Mouse (Mus musculus): ENCODE results near the gene Lmo1. TPM values are rescaled to one million over a fixed set of nuclear protein-coding genes. Genes with fewer than 3 reads are reported as not detected.
A peak's percentile ranks its signal among the peaks of the same experiment; 100 is the strongest.

The Lmo1 gene
- polyA plus RNA-seq, 1 experiment from 2014 or later = 1.3 TPM

DNA sequence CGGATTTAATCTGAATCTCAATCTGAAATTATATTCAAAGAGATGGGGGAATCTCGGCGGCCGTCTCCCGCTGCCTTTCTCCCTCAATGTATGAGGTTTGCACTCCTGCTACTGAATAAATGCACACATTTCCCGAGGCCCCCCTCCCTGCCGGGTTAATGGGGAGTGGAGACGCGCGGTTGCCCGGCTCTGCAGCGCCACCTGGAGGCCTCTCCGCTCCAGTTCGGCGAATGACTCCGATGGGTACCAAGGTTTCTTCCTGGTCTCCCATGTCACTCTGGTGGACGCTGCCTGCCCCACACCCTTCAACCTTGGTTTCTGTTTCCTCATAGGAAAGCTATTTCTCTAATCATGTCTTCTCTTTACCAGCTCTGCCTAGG is 4.6 kb downstream of the Lmo1 start:
- peak overlapping the region; percentile 99 for H3K4me2 ChIP-seq
- H3K27me3 ChIP-seq (replicated peaks) = peaks cover 98% of the 10 kb centered on the region
- H3K36me3 ChIP-seq = no peaks in the 10 kb centered on the region
- ATAC-seq (ENCODE audit: extremely low read depth, insufficient number of reproducible peaks, low FRiP score, low TSS enrichment) = no peak
- peak overlapping the region; percentile 61 for H3K4me3 ChIP-seq
- H3K4me1 ChIP-seq = peaks cover 26% of the 10 kb centered on the region
- WGBS = under 1% methylated on average over 17 of the region's 17 CpGs
- no peaks in the 10 kb centered on the region for H3K9me3 ChIP-seq
- no peak overlapping the region for H3K27ac ChIP-seq (replicated peaks)
- no peak overlapping the region for H3K9ac ChIP-seq

GRCm38 (mm10) chr7:109169505-109170440 is 5.2 kb downstream of the Lmo1 start:
- 1% methylated on average over 66 of the region's 72 CpGs for WGBS
- Histone ChIP-seq H3K9me3 (no peaks in the 10 kb centered on the region), H3K27me3 (replicated peaks) (peaks cover 98% of the 10 kb centered on the region), H3K36me3 (no peaks in the 10 kb centered on the region), H3K9ac (peak overlapping the region; percentile 75), H3K4me2 (peak overlapping the region; percentile 99), H3K4me1 (peaks cover 21% of the 10 kb centered on the region), H3K4me3 (peak overlapping the region; percentile 61), H3K27ac (replicated peaks) (no peak overlapping the region)
- ATAC-seq (ENCODE audit: extremely low read depth, insufficient number of reproducible peaks, low FRiP score, low TSS enrichment) = no peak

DNA sequence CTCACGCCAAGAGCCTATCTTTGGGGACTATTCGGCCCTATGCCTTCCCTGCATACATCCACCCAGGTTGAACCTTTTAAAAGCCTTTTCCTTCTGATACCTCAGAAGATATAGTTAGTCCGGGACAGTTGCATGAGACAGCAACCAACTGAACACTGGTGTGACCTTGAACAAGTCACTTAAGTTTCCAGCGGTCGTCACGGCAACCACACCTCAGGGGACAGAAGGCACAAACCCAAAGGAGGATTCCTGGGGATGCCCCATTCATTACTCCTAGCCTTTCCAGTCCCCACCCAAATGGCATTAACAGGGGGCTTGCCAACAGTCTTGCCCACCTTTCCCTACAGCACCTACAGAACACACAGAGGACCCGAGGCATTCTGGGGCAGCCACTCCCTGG is 6.3 kb downstream of the Lmo1 start:
- Histone ChIP-seq H3K36me3 (no peaks in the 10 kb centered on the region), H3K9ac (no peak overlapping the region), H3K4me2 (no peak overlapping the region), H3K4me1 (peaks cover 16% of the 10 kb centered on the region), H3K9me3 (no peaks in the 10 kb centered on the region), H3K27me3 (replicated peaks) (peaks cover 93% of the 10 kb centered on the region), H3K4me3 (no peak overlapping the region), H3K27ac (replicated peaks) (no peak overlapping the region)
- WGBS = 79% methylated on average over 7 of the region's 7 CpGs
- ATAC-seq (ENCODE audit: extremely low read depth, insufficient number of reproducible peaks, low FRiP score, low TSS enrichment) = no peak

GRCm38 (mm10) chr7:109165931-109166585 is 8.9 kb downstream of the Lmo1 start:
- Histone ChIP-seq H3K27ac (replicated peaks) (no peak overlapping the region), H3K36me3 (no peaks in the 10 kb centered on the region), H3K27me3 (replicated peaks) (peaks cover 66% of the 10 kb centered on the region), H3K9ac (no peak overlapping the region), H3K4me2 (no peak overlapping the region), H3K4me1 (peaks cover 16% of the 10 kb centered on the region), H3K9me3 (no peaks in the 10 kb centered on the region), H3K4me3 (no peak overlapping the region)
- WGBS = 76% methylated on average over 17 of the region's 17 CpGs
- ATAC-seq (ENCODE audit: extremely low read depth, insufficient number of reproducible peaks, low FRiP score, low TSS enrichment) = no peak

DNA sequence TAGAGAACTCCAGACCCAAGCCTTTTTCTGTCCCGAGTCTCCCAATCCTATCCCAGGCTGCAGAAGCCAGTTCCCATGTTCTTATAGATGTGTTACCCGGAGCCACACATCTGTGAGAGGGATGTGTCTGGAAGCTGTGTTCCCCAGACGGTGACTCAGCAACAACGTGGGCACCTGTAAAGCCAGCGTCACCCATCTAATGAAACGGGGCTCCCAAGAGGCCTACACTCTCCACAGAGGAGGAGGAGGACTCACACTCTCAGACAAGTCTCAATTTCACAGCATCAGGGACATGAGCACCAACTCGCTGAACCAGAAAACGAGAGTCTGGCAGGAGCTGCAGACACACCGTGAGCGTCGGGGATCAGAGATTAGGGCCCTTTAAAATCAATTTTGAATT is 20.7 kb downstream of the Lmo1 start:
- Histone ChIP-seq H3K9me3 (no peaks in the 10 kb centered on the region), H3K4me1 (no peaks in the 10 kb centered on the region), H3K9ac (no peak overlapping the region), H3K27me3 (replicated peaks) (peaks cover 9% of the 10 kb centered on the region; the same call in 1 of the 2 replicates), H3K27ac (replicated peaks) (no peak overlapping the region), H3K36me3 (no peaks in the 10 kb centered on the region), H3K4me2 (no peak overlapping the region), H3K4me3 (no peak overlapping the region)
- ATAC-seq (ENCODE audit: extremely low read depth, insufficient number of reproducible peaks, low FRiP score, low TSS enrichment) = no peak
- WGBS = 77% methylated on average over 11 of the region's 11 CpGs

DNA sequence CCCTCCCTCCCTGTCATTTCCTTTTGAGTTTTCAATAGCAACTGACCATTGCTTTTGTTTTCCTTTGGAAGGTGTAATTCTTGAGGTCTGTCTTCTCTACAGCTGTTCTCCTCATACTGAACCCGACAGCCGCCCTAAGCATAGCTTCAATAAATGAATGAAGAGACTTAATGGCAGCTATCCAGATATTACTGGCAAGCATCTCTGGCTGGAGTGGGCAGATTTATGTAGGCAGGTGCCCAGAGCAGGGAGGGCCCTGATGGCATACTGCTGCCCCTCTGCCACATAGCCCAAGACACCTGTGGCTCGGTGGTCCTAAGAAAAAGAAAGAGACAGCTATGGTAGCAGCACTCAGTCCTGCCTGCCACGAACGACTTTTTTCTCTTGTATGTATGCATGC is 21.5 kb downstream of the Lmo1 start:
- Histone ChIP-seq H3K27ac (replicated peaks) (no peak overlapping the region), H3K4me2 (no peak overlapping the region), H3K9me3 (no peaks in the 10 kb centered on the region), H3K4me3 (no peak overlapping the region), H3K9ac (no peak overlapping the region), H3K27me3 (replicated peaks) (peaks cover 12% of the 10 kb centered on the region; the same call in 1 of the 2 replicates), H3K36me3 (no peaks in the 10 kb centered on the region), H3K4me1 (no peaks in the 10 kb centered on the region)
- no peak for ATAC-seq (ENCODE audit: extremely low read depth, insufficient number of reproducible peaks, low FRiP score, low TSS enrichment)
- 70% methylated on average over 5 of the region's 5 CpGs for WGBS

DNA sequence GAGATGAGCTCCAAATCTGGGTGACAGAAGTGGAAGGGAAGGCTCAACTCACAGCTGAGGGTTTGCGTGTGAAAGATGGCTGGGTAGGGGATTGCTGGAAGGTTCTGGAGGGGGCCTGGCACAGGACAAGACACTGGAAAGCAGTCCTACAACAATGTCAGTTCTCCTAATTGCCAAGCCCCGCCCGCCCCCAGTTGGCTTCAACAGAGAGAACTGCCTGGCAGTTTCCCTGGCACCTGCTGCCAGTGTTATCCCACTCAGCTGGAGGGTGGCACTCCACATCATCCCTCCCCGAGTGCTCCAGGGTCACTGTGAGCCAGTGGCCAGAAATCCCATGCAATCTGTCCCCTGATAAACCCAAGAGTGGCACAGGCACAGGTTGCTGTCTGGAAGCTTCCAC is 23.9 kb downstream of the Lmo1 start:
- Histone ChIP-seq H3K9me3 (no peaks in the 10 kb centered on the region), H3K27me3 (replicated peaks) (peaks cover 19% of the 10 kb centered on the region; the same call in 1 of the 2 replicates), H3K4me3 (no peak overlapping the region), H3K4me2 (no peak overlapping the region), H3K27ac (replicated peaks) (no peak overlapping the region), H3K9ac (no peak overlapping the region), H3K4me1 (no peaks in the 10 kb centered on the region), H3K36me3 (no peaks in the 10 kb centered on the region)
- ATAC-seq (ENCODE audit: extremely low read depth, insufficient number of reproducible peaks, low FRiP score, low TSS enrichment) = no peak
- WGBS = 81% methylated on average over 4 of the region's 4 CpGs

GRCm38 (mm10) chr7:109145211-109145610 is 29.8 kb downstream of the Lmo1 start:
- H3K27me3 ChIP-seq (replicated peaks) = peaks cover 46% of the 10 kb centered on the region; the same call in 1 of the 2 replicates
- no peaks in the 10 kb centered on the region for H3K36me3 ChIP-seq
- no peaks in the 10 kb centered on the region; the same call in 1 of the 2 replicates for H3K4me1 ChIP-seq
- no peaks in the 10 kb centered on the region for H3K9me3 ChIP-seq
- 47% methylated on average over 8 of the region's 8 CpGs for WGBS
- H3K4me3 ChIP-seq = no peak overlapping the region
- ATAC-seq (ENCODE audit: extremely low read depth, insufficient number of reproducible peaks, low FRiP score, low TSS enrichment) = no peak
- H3K27ac ChIP-seq (replicated peaks) = no peak overlapping the region
- no peak overlapping the region for H3K4me2 ChIP-seq
- no peak overlapping the region for H3K9ac ChIP-seq

GRCm38 (mm10) chr7:109144705-109145104 is 30.3 kb downstream of the Lmo1 start:
- Histone ChIP-seq H3K27ac (replicated peaks) (no peak overlapping the region), H3K4me2 (no peak overlapping the region), H3K4me1 (no peaks in the 10 kb centered on the region; the same call in 1 of the 2 replicates), H3K27me3 (replicated peaks) (peaks cover 46% of the 10 kb centered on the region; the same call in 1 of the 2 replicates), H3K9ac (no peak overlapping the region), H3K36me3 (no peaks in the 10 kb centered on the region), H3K4me3 (no peak overlapping the region), H3K9me3 (no peaks in the 10 kb centered on the region)
- 39% methylated on average over 11 of the region's 11 CpGs for WGBS
- ATAC-seq (ENCODE audit: extremely low read depth, insufficient number of reproducible peaks, low FRiP score, low TSS enrichment) = no peak

DNA sequence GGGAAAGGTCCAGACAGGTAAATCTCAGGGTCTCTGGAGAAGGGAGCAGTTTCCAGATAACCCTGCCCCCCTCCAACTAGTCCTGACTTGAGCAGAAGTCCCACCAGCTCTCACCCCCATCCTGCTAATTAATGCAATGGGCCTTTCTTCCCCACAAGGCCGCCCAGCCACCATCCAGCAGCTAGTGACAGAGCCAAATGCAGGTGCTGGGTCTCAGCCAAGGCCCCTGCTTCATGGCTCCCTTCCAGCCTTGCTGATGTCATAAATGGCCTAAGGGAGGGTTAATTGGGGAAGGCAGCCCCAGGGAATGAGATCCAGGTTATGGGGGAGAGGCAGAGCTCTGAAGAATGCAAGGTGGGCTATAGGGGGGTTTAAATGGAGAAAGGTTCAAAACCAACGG is 32.4 kb downstream of the Lmo1 start:
- no peak overlapping the region for H3K4me2 ChIP-seq
- H3K9ac ChIP-seq = no peak overlapping the region
- H3K27ac ChIP-seq (replicated peaks) = no peak overlapping the region
- H3K27me3 ChIP-seq (replicated peaks) = peaks cover 42% of the 10 kb centered on the region; the same call in 1 of the 2 replicates
- WGBS = 67% methylated on average over 2 of the region's 2 CpGs
- H3K36me3 ChIP-seq = no peaks in the 10 kb centered on the region
- no peak for ATAC-seq (ENCODE audit: extremely low read depth, insufficient number of reproducible peaks, low FRiP score, low TSS enrichment)
- H3K4me1 ChIP-seq = no peaks in the 10 kb centered on the region; the same call in 1 of the 2 replicates
- H3K9me3 ChIP-seq = no peaks in the 10 kb centered on the region
- H3K4me3 ChIP-seq = no peak overlapping the region

GRCm38 (mm10) chr7:109141753-109142152 is 33.3 kb downstream of the Lmo1 start:
- no peaks in the 10 kb centered on the region for H3K36me3 ChIP-seq
- WGBS = 50% methylated on average over 3 of the region's 3 CpGs
- H3K27me3 ChIP-seq (replicated peaks) = peaks cover 42% of the 10 kb centered on the region; the same call in 1 of the 2 replicates
- H3K27ac ChIP-seq (replicated peaks) = no peak overlapping the region
- H3K9ac ChIP-seq = no peak overlapping the region
- ATAC-seq (ENCODE audit: extremely low read depth, insufficient number of reproducible peaks, low FRiP score, low TSS enrichment) = no peak
- H3K4me2 ChIP-seq = no peak overlapping the region
- no peaks in the 10 kb centered on the region for H3K9me3 ChIP-seq
- H3K4me3 ChIP-seq = no peak overlapping the region
- H3K4me1 ChIP-seq = no peaks in the 10 kb centered on the region; the same call in 1 of the 2 replicates
